Mouse (Mus musculus) left cerebral cortex, postnatal 4 days (tissue): ENCODE measurements around the gene Dpf1. TPM values are rescaled to one million over a fixed set of nuclear protein-coding genes. Genes with fewer than 3 reads are reported as not detected.

ENCODE experiments used
- total RNA-seq, 2 experiments: library from RNA; stranded (reverse); gene quantifications; 2 replicates each; pipeline ENCODE4 v1.2.3; 2021

Gene Dpf1
- total RNA-seq, 2 experiments from 2014 or later, result 222 to 228 TPM

Other genes with a start within 250 kb of the Dpf1 start
- 10 to 100 TPM; 10.6 to 13.7 TPM for gene Ryr1, start 178.8 kb upstream of the Dpf1 start, total RNA-seq
- gene Rasgrp4, start 169.1 kb upstream of the Dpf1 start, total RNA-seq, result 1 to 10 TPM; 1.6 to 1.7 TPM
- gene Fam98c, start 147.7 kb upstream of the Dpf1 start, total RNA-seq, result 10 to 100 TPM; 12.3 to 14.4 TPM
- gene Ggn, start 133.7 kb upstream of the Dpf1 start, total RNA-seq, result 1 to 10 TPM in 1 of 2 experiments, under 1 TPM in 1; 0.58 to 1.1 TPM
- gene Spred3, start 133.5 kb upstream of the Dpf1 start, total RNA-seq, result 10 to 100 TPM; 29.4 to 32.3 TPM
- 100 to 1,000 TPM; 162 to 164 TPM for gene Psmd8, start 123.2 kb upstream of the Dpf1 start, total RNA-seq
- gene Catsperg1, start 89.9 kb upstream of the Dpf1 start, total RNA-seq, result 1 to 10 TPM; 6.0 to 6.2 TPM
- gene Kcnk6, start 71.4 kb upstream of the Dpf1 start, total RNA-seq, result 1 to 10 TPM; 1.1 TPM
- 10 to 100 TPM; 35.9 to 38.1 TPM for gene Yif1b, start 65.6 kb upstream of the Dpf1 start, total RNA-seq
- gene 2200002D01Rik, start 55.5 kb upstream of the Dpf1 start, total RNA-seq, result under 1 TPM in 1 of 2 experiments, not detected in 1; 0.80 TPM
- gene Spint2, start 22.0 kb upstream of the Dpf1 start, total RNA-seq, result 10 to 100 TPM; 23.8 to 34.4 TPM
- gene Ppp1r14a, start 14.6 kb upstream of the Dpf1 start, total RNA-seq, result 1 to 10 TPM; 1.5 to 1.9 TPM
- gene Sipa1l3, start 214.7 kb downstream of the Dpf1 start, total RNA-seq, result 10 to 100 TPM; 58.2 to 58.4 TPM